Mouse (Mus musculus) MEL-GATA-1-ER (cell line): ENCODE measurements around the gene Cdh5.

Experiments
- DNase-seq: peaks from one replicate; pipeline ENCODE4 v3.0.0-alpha.2; 2012; ENCODE audit warnings: low read depth; ENCODE audit errors: extremely low read depth

Cdh5 gene

DNA sequence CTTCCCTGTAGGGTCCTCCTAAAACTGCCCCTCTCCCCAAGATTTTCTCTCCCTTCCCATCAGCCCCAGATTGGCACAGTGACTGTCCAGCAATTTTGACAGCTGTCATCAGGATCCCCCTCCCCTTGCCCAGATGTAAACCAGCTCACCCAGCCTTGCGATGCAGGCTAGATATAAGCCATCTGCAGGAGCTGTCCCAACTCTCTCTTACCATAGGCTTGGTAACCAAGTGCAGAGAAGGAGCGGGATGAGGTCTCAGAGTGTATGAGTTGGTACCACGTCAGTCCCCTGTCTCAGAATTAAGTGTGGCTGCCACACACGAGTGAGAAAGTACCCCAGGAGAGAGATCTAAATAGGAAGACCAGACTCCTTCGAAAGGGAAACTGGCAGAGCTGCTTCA is 87.0 kb downstream of the Cdh5 start:
- DNase-seq = no peak

DNA sequence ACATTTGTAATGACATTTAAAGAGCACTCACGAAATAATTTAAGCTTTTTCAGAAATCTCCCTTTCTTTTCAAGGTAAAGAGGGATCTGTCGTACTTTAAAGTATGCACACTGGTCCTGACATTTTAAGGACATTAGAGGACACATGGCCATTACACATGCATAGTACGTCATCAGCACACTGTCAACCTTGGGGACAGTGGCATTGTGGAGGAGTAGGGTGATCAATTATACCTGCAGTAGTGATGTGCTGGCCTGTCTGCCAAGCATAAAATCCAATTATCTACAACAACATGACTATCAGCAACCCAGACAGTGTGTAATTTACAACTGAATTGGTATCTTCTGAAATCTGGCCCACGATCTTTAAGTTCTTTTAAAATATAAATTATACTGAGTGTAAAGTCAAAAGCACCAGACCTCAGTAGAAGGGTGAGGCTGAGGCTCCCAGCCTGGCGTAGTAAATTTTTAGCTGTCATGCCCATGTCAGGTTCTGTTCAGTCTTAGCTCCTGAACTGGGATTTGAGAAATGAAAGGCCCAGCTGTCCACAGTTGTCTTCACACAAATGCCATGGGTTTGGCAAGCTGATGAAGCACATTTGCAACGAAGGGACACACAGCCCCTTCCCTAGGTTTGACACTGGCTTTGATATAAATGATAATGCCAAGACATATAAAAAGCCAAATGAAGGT is 89.5 kb downstream of the Cdh5 start:
- DNase-seq = no peak

DNA sequence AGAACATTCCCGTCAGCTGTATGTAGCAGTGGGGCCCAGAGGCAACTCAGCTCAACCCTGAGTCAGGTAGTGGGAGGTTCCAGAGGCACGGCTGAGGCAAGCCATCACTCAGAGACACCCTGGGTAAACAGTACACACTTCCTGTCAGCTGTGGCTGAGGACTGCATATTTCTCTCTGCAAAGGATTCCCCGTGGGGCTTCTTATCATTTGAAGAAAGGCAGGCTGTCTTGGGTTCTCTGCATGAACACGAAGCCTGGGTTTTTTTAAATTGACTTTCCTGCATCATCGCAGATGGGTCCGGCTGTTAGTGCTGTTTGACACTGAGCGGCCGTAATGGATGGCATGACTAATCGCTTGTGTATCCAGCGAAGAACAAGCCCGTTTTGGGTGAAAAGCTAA is 90.1 kb downstream of the Cdh5 start:
- DNase-seq = no peak
